Mouse (Mus musculus): Measurements from ENCODE around the gene Phkg2. TPM values are rescaled to one million over a fixed set of nuclear protein-coding genes. Genes with fewer than 3 reads are reported as not detected.
"Not testable (repeated sequence)": the region's sequence is repeated elsewhere in the genome, so short reads cannot be mapped to it uniquely, and the experiment has no call there.

The Phkg2 gene
- polyA plus RNA-seq, 1 experiment from 2014 or later = 56.6 TPM

DNA sequence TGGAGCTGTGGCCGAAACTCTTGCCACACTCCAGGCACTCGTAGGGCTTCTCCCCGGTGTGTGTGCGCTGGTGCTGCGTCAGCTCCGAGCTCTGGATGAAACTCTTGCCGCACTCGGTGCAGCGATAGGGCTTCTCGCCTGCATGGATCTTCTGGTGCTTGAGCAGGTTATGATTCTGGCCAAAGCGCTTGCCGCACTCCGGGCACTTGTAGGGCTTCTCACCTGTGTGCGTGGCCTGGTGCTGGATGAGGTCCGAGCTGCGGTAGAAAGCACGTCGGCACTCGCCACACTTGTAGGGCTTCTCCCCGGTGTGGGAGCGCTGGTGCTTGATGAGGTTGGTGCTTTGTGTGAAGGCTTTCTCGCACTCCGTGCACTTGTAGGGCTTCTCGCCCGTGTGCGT is 38.4 kb downstream of the Phkg2 start:
- H3K4me3 ChIP-seq (replicated peaks) = no peak overlapping the region

DNA sequence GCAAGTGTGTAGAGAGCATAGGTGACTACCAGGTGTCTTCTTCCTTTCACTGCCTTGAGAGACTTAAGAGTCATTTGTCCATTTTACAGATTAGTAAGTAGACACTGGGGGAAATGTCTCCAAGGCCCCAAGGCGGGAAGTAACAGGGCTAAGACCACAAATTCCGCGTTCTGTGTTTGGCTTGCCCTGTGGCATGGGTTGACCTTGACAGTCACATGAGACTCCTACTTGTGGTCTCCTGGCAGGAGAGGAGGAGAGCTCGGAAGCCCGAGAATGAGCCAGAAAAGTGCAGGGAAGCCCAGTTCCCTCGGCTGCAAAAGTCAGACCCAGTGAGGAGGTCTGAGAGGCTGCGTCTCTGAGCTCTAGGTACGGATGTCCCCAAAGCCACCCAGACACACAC is 40.4 kb downstream of the Phkg2 start:
- Histone ChIP-seq H3K4me1 (peaks cover 30% of the 10 kb centered on the region), H3K9me3 (no peaks in the 10 kb centered on the region), H3K27ac (no peak overlapping the region), H3K4me2 (peak overlapping the region; percentile 90), H3K27me3 (no peaks in the 10 kb centered on the region), H3K4me3 (replicated peaks) (peak overlapping the region; percentile 100), H3K9ac (peak overlapping the region; percentile 98; the same call in 1 of the 2 replicates), H3K36me3 (replicated peaks) (peaks cover 46% of the 10 kb centered on the region)
- WGBS = 90% methylated on average over 8 of the region's 8 CpGs
- no peak for ATAC-seq (ENCODE audit: low FRiP score)

More for the DNA sequence above, 38.4 kb downstream of the Phkg2 start:
- 97% methylated on average over 26 of the region's 26 CpGs for WGBS
- no peaks in the 10 kb centered on the region for H3K9me3 ChIP-seq
- no peak overlapping the region for H3K9ac ChIP-seq
- H3K4me1 ChIP-seq = peaks cover 21% of the 10 kb centered on the region
- peaks cover 65% of the 10 kb centered on the region for H3K36me3 ChIP-seq (replicated peaks)
- no peak overlapping the region for H3K27ac ChIP-seq
- no peaks in the 10 kb centered on the region for H3K27me3 ChIP-seq
- no peak for ATAC-seq (ENCODE audit: low FRiP score)
- no peak overlapping the region for H3K4me2 ChIP-seq

DNA sequence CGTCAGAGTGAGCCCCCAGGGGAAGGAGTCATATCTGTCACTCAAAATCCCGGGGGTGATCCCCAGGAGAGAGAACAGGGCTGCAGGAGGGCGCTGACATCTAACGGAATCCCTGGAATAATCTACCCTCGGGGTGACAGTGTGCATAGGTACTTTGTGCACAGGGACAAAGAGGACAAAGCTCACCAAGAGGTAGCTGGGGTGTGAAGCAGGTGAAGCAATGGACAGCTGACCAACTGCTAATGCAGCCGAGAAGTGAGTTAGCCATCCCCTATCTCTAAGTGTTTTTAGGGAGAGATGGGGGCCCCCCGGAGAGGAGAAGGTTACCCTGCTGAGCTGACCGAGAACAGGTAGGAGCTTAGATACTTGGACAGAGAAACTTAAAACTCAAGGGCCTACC is 41.0 kb downstream of the Phkg2 start:
- Histone ChIP-seq H3K9ac (peak overlapping the region; percentile 98), H3K4me1 (peaks cover 30% of the 10 kb centered on the region), H3K36me3 (replicated peaks) (peaks cover 40% of the 10 kb centered on the region), H3K4me3 (replicated peaks) (peak overlapping the region; percentile 100), H3K4me2 (peak overlapping the region; percentile 90), H3K9me3 (no peaks in the 10 kb centered on the region), H3K27ac (peak overlapping the region; percentile 87; the same call in 1 of the 2 replicates), H3K27me3 (no peaks in the 10 kb centered on the region)
- ATAC-seq (ENCODE audit: low FRiP score) = no peak
- 22% methylated on average over 8 of the region's 8 CpGs for WGBS

DNA sequence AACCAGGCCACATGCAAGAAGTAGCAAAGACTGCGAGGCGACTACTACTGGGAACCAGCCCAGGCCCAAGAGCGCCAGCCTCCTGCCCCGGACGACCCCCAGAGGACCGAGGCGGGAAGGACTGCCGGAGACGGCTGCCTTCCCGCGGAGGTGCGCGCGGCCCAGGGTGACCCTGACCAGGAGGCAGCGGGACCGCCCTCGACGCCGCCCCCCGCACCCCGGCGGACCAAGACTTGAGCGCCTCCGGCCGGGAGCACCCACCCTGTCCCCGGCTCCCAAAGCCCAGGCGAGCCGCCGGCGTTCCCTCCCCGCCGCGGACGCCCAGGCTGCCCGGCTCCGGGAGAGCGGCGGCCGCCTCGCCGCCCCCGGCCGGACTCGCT is 41.4 kb downstream of the Phkg2 start:
- H3K9ac ChIP-seq = peak overlapping the region; percentile 98
- peak overlapping the region; percentile 100 for H3K4me3 ChIP-seq (replicated peaks)
- WGBS = 1% methylated on average over 32 of the region's 44 CpGs
- H3K9me3 ChIP-seq = no peaks in the 10 kb centered on the region
- H3K27ac ChIP-seq = peak overlapping the region; percentile 87
- peaks cover 36% of the 10 kb centered on the region for H3K36me3 ChIP-seq (replicated peaks)
- H3K4me2 ChIP-seq = peak overlapping the region; percentile 90
- ATAC-seq (ENCODE audit: low FRiP score) = peak; percentile 52
- H3K4me1 ChIP-seq = peaks cover 30% of the 10 kb centered on the region
- H3K27me3 ChIP-seq = no peaks in the 10 kb centered on the region

DNA sequence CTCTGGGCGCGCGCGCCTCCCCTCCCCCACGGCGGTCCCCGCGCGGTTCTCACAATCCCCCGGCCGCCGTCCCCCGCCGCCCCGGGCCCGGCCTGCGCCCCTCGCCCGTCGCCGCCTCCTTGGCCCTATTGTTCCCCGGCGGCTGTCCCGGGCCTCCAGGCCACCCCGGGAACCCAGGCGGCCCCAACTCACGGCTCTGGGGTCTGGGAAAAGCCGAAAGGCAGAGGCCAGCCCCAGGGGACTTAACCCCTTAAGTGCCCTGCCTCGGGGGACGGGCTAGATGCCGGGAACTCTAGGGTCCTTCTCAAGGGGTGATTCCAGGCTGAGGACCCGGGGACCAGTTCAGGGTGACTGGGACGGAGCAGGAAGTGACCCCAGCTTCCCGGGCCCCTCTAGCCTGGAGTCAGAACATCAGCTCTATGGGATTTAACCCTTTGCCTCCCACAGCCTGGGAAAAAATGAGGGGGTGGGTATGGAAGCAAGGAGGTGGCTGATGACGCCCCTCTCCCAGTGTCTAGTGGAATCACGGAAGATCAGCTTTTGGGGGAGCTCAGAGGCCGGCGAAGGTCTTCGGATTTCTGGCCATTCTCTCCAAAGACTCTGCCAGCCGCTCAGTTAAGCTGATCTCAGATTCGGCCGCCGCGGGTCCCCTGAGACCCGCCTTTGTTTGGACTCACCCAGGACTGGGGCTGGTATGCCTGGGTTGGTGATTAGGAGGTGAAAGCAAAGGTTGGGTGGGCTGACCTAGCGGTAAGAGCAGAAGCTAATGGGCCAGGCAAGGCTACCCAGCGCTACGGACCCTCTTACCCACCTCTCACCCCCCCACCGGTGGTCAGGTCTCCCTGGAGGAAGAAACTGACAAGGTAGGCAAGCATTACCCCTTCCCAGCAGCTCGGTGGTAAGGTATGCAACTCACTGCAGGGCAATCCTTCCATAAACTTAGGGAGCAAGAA is 42.0 kb downstream of the Phkg2 start, which contains the start of gene Zfp629:
Zfp629 (minus strand) TSS at position 907 of the 953 bp plus-strand sequence.
- peak within 1 kb of the TSS; percentile 98 for H3K9ac ChIP-seq
- no peaks in the 10 kb centered on the region for H3K9me3 ChIP-seq
- H3K4me1 ChIP-seq = peaks cover 30% of the 10 kb centered on the region
- peak within 1 kb of the TSS; percentile 90 for H3K4me2 ChIP-seq
- WGBS = 1% methylated on average over 49 of the region's 50 CpGs
- H3K36me3 ChIP-seq (replicated peaks) = peaks cover 29% of the 10 kb centered on the region
- ATAC-seq (ENCODE audit: low FRiP score) = peak; percentile 89
- H3K27ac ChIP-seq = peak within 1 kb of the TSS; percentile 87
- H3K27me3 ChIP-seq = no peaks in the 10 kb centered on the region
- H3K4me3 ChIP-seq (replicated peaks) = peak within 1 kb of the TSS; percentile 100

DNA sequence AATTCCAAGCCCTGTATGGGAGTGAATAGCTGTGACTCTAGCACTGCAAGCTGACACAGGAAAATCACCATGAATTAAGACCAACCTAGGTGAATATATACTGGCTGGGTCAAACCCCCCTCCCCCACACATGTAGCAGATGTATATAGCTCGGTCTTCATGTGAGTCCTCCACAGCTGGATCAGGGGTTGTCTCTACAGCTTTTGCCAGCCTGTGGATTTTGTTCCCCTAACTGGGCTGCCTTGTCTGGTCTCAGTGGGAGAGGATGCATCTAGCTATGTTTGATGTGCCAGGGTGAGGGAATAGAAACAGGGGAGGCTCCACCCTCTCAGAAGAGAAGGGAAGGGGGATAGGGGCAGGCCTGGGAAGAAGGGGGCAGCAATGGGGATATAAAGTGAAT is 43.2 kb downstream of the Phkg2 start:
- peak overlapping the region; percentile 90 for H3K4me2 ChIP-seq
- H3K27me3 ChIP-seq = no peaks in the 10 kb centered on the region
- 0 out of 2 replicates have a peak overlapping the region, but pooled peaks have one; percentile 42 for H3K27ac ChIP-seq
- no peak for ATAC-seq (ENCODE audit: low FRiP score)
- WGBS = 71% methylated on average over 1 of the region's 1 CpGs
- H3K9ac ChIP-seq = no peak overlapping the region
- H3K36me3 ChIP-seq (replicated peaks) = peaks cover 17% of the 10 kb centered on the region
- peak overlapping the region; percentile 100; the same call in 1 of the 2 replicates for H3K4me3 ChIP-seq (replicated peaks)
- no peaks in the 10 kb centered on the region for H3K9me3 ChIP-seq
- peaks cover 30% of the 10 kb centered on the region for H3K4me1 ChIP-seq

DNA sequence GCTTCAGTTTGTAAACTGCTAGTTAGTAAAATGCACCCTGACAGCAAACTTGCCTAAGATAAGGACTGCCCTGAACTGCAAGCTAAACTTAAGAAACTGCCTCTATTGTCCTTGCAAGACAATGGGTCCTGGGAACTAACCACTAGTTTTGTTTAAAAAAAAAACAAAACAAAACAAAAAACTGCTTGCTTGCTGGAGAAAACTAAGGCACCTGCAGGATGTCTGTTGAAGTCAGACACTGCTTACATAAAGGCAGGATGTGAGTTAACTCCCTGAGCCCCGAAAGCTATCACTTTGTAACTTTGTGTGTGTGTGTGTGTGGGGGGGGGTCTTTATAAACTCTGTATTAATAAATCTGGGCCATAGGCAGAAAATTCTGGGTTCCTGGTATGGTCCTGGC is 43.7 kb downstream of the Phkg2 start:
- H3K27me3 ChIP-seq = no peaks in the 10 kb centered on the region
- no peaks in the 10 kb centered on the region for H3K9me3 ChIP-seq
- H3K27ac ChIP-seq = no peak overlapping the region
- no peak overlapping the region for H3K4me2 ChIP-seq
- H3K9ac ChIP-seq = no peak overlapping the region
- WGBS = 85% methylated on average over 1 of the region's 1 CpGs
- peaks cover 12% of the 10 kb centered on the region for H3K36me3 ChIP-seq (replicated peaks)
- H3K4me1 ChIP-seq = peaks cover 30% of the 10 kb centered on the region
- ATAC-seq (ENCODE audit: low FRiP score) = no peak
- H3K4me3 ChIP-seq (replicated peaks) = no peak overlapping the region

DNA sequence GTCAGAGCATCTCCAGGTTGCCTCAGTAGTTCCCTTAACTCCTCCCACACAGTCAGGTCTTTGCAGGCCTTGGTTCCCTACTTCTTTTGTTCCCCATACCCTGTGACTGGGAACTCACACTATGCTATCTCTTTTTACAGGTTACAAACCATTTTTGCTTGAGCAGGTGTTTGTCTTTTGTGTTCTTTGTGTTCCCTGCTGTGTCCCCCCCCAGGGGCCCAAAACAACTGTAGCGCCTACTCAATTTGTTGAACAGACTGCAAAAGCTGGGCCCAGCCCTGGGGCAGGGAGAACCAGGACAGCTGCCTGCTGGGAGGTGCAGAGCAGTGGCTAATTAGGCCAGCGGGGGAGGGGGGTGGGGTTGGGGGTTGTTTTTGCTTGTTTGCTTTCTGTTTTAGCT is 44.8 kb downstream of the Phkg2 start:
- no peak for ATAC-seq (ENCODE audit: low FRiP score)
- H3K4me1 ChIP-seq = peaks cover 30% of the 10 kb centered on the region
- H3K4me2 ChIP-seq = no peak overlapping the region; the same call in 1 of the 2 replicates
- H3K9me3 ChIP-seq = no peaks in the 10 kb centered on the region
- H3K9ac ChIP-seq = 0 out of 2 replicates have a peak overlapping the region, but pooled peaks have one; percentile 12
- no peak overlapping the region for H3K4me3 ChIP-seq (replicated peaks)
- no peaks in the 10 kb centered on the region for H3K27me3 ChIP-seq
- H3K27ac ChIP-seq = peak overlapping the region; percentile 66
- WGBS = 12% methylated on average over 2 of the region's 2 CpGs
- 0 out of 2 replicates have a peak, but pooled peaks cover 2% of the 10 kb centered on the region for H3K36me3 ChIP-seq (replicated peaks)

DNA sequence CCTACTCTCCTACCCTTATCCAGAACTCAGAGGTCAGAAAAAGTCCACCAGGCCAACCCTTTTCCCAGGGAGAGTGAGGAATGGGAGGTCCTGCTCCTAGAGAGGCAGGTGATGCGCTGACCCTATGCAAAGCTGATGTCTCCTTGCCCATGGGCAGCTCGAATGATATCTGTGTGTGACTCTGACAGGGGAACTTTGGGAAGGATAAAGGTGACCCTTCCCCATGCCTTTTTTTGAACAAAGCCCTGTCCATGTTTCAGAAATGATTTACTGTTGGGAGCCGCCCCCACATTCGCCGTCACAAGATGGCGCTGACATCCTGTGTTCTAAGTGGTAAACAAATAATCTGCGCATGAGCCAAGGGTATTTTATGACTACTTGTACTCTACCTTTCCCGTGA is 45.3 kb downstream of the Phkg2 start:
- peaks cover 27% of the 10 kb centered on the region for H3K4me1 ChIP-seq
- WGBS = 88% methylated on average over 7 of the region's 8 CpGs
- H3K27ac ChIP-seq; H3K4me3 ChIP-seq (replicated peaks); H3K9me3 ChIP-seq; H3K9ac ChIP-seq; ATAC-seq (ENCODE audit: low FRiP score); H3K27me3 ChIP-seq; H3K36me3 ChIP-seq (replicated peaks); H3K4me2 ChIP-seq: not testable (repeated sequence)

DNA sequence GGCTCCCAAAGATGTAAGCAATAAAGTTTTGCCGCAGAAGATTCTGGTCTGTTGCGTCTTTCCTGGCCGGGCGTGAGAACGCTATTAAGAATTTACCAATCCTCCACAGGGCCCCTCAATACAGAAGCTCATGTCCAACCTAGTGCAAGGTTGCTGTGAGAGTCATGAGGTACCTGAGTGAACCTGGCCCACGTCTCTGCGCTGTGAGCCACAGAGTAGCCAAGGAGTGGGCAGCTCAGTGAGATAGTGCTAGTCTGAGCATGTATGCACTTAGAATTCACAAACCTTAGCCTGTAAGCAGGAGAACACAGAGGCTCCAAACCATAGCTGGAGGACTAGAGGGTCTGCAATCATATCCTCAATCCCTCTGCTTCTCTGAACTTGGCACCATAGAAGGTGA is 52.9 kb downstream of the Phkg2 start:
- ATAC-seq (ENCODE audit: low FRiP score) = no peak
- Histone ChIP-seq H3K27ac (no peak overlapping the region), H3K36me3 (replicated peaks) (no peaks in the 10 kb centered on the region), H3K9ac (no peak overlapping the region), H3K4me1 (no peaks in the 10 kb centered on the region), H3K4me3 (replicated peaks) (no peak overlapping the region), H3K4me2 (no peak overlapping the region), H3K27me3 (no peaks in the 10 kb centered on the region), H3K9me3 (no peaks in the 10 kb centered on the region)
- 96% methylated on average over 7 of the region's 7 CpGs for WGBS

DNA sequence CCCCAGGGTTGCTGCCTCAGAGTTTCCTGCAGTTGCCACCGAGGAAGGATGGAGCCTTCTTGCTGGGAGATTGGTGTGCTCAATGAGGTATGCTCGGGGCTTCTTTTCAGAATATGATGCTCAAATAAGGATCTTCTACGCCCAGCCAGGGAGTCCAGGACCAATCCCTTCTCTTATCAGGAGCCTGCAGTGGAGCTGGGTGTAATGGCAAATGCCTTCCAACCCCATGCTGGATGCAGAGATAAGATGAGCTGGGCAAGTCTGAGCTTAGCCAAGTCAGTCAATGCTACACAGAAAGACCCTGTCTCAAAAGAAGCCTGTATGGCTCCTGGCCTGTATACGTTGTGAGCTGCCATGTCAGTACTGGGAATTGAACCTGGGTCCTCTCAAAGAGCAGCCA is 53.3 kb downstream of the Phkg2 start:
- H3K27ac ChIP-seq = no peak overlapping the region
- no peak overlapping the region for H3K4me3 ChIP-seq (replicated peaks)
- no peaks in the 10 kb centered on the region for H3K4me1 ChIP-seq
- H3K9ac ChIP-seq = no peak overlapping the region
- no peaks in the 10 kb centered on the region for H3K36me3 ChIP-seq (replicated peaks)
- no peaks in the 10 kb centered on the region for H3K9me3 ChIP-seq
- no peak overlapping the region for H3K4me2 ChIP-seq
- 89% methylated on average over 4 of the region's 4 CpGs for WGBS
- no peak for ATAC-seq (ENCODE audit: low FRiP score)
- no peaks in the 10 kb centered on the region for H3K27me3 ChIP-seq

DNA sequence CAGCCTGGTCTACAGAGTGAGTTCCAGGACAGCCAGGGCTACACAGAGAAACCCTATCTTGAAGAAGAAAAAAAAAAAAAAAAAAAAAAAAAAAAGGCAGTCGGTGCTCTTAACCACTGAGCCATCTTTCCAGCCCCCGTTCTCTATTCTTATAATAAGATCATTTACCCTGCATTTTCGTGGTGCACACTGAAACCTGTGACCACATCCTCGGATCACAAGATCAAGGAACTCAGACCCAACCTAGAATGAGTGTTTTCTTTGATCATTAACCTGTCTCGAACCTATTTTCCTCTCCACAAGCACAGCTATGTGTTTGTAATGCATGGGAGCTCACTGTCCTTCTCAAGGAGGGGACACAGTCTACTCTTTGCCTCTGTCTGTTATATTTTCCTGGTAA is 55.5 kb downstream of the Phkg2 start:
- no peaks in the 10 kb centered on the region for H3K27me3 ChIP-seq
- H3K4me2 ChIP-seq = no peak overlapping the region
- no peak overlapping the region for H3K27ac ChIP-seq
- H3K9me3 ChIP-seq = no peaks in the 10 kb centered on the region
- no peak overlapping the region for H3K4me3 ChIP-seq (replicated peaks)
- H3K4me1 ChIP-seq = no peaks in the 10 kb centered on the region
- WGBS = 88% methylated on average over 5 of the region's 5 CpGs
- no peak for ATAC-seq (ENCODE audit: low FRiP score)
- no peaks in the 10 kb centered on the region for H3K36me3 ChIP-seq (replicated peaks)
- no peak overlapping the region for H3K9ac ChIP-seq
